Mouse (Mus musculus): ENCODE measurements around the gene Kctd3. TPM values are rescaled to one million over a fixed set of nuclear protein-coding genes. Genes with fewer than 3 reads are reported as not detected.

Gene Kctd3
- total and polyA plus RNA-seq, 2 experiments from 2014 or later = 47.4 to 90.4 TPM

- DNase-seq (ENCODE audit: low spot score) (no peak), ATAC-seq (ENCODE audit: low FRiP score) (no peak)
- Histone ChIP-seq H3K36me3 (ENCODE audit: insufficient read depth, low read length) (no peaks in the 10 kb centered on the region), H3K9ac (replicated peaks; ENCODE audit: low read length, poor library complexity, severe bottlenecking) (no peak overlapping the region), H3K27me3 (ENCODE audit: insufficient read depth, low read length) (no peaks in the 10 kb centered on the region), H3K9me3 (ENCODE audit: low read length) (no peaks in the 10 kb centered on the region), H3K4me3 (ENCODE audit: low read depth, low read length) (no peak overlapping the region), H3K4me1 (ENCODE audit: insufficient read depth, low read length) (no peaks in the 10 kb centered on the region), H3K27ac (ENCODE audit: low read depth, low read length) (no peak overlapping the region), H3K4me2 (ENCODE audit: low read depth, low read length, poor library complexity, severe bottlenecking) (no peak overlapping the region)
- 71% methylated on average over 3 of the region's 3 CpGs for WGBS
- no peak for TF ChIP-seq CTCF (IDR thresholded peaks at IDR 0.05)
Observed at GRCm38 (mm10) chr1:189050122-189050521, 42.5 kb upstream of the Kctd3 start.

GRCm38 (mm10) chr1:189048331-189048730, 40.7 kb upstream of the Kctd3 start:
- Histone ChIP-seq H3K4me3 (ENCODE audit: low read depth, low read length) (no peak overlapping the region), H3K27me3 (ENCODE audit: insufficient read depth, low read length) (no peaks in the 10 kb centered on the region), H3K9ac (replicated peaks; ENCODE audit: low read length, poor library complexity, severe bottlenecking) (no peak overlapping the region), H3K4me2 (ENCODE audit: low read depth, low read length, poor library complexity, severe bottlenecking) (no peak overlapping the region), H3K4me1 (ENCODE audit: insufficient read depth, low read length) (no peaks in the 10 kb centered on the region), H3K9me3 (ENCODE audit: low read length) (no peaks in the 10 kb centered on the region), H3K36me3 (ENCODE audit: insufficient read depth, low read length) (no peaks in the 10 kb centered on the region), H3K27ac (ENCODE audit: low read depth, low read length) (no peak overlapping the region)
- no peak for TF ChIP-seq CTCF (IDR thresholded peaks at IDR 0.05)
- no peak for ATAC-seq (ENCODE audit: low FRiP score)
- DNase-seq (ENCODE audit: low spot score) = no peak
- WGBS = 65% methylated on average over 2 of the region's 2 CpGs

GRCm38 (mm10) chr1:189047918-189048317, 40.3 kb upstream of the Kctd3 start:
- H3K9me3 ChIP-seq (ENCODE audit: low read length) = no peaks in the 10 kb centered on the region
- no peak overlapping the region for H3K27ac ChIP-seq (ENCODE audit: low read depth, low read length)
- WGBS = 70% methylated on average over 3 of the region's 3 CpGs
- DNase-seq (ENCODE audit: low spot score) (no peak), ATAC-seq (ENCODE audit: low FRiP score) (no peak)
- H3K4me1 ChIP-seq (ENCODE audit: insufficient read depth, low read length) = no peaks in the 10 kb centered on the region
- no peak for TF ChIP-seq CTCF (IDR thresholded peaks at IDR 0.05)
- H3K4me3 ChIP-seq (ENCODE audit: low read depth, low read length) = no peak overlapping the region
- no peak overlapping the region for H3K4me2 ChIP-seq (ENCODE audit: low read depth, low read length, poor library complexity, severe bottlenecking)
- H3K27me3 ChIP-seq (ENCODE audit: insufficient read depth, low read length) = no peaks in the 10 kb centered on the region
- no peak overlapping the region for H3K9ac ChIP-seq (replicated peaks; ENCODE audit: low read length, poor library complexity, severe bottlenecking)
- no peaks in the 10 kb centered on the region for H3K36me3 ChIP-seq (ENCODE audit: insufficient read depth, low read length)

DNA sequence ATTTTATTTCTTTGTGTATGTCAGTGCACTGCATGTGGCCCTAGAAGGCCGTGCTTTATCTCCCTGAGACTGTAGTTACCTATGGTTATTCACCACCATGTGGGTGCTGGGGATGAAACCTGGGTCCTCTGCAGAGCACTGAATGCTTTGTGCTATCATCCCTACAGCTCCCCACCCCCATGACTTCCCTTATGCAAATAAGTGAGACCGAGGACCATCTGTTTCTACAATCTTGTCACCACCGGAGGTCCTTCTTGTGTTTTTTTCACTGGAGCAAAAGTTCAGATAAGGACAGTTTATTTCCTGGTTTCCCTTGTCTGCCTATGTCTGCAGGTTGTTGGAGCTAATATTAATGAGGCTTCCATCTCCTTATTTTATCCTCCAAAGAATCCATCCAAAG, 39.2 kb upstream of the Kctd3 start:
- WGBS = 87% methylated on average over 3 of the region's 3 CpGs
- H3K27ac ChIP-seq (ENCODE audit: low read depth, low read length) = no peak overlapping the region
- no peaks in the 10 kb centered on the region for H3K9me3 ChIP-seq (ENCODE audit: low read length)
- no peak for ATAC-seq (ENCODE audit: low FRiP score)
- TF ChIP-seq CTCF (IDR thresholded peaks at IDR 0.05) = no peak
- no peak overlapping the region for H3K4me2 ChIP-seq (ENCODE audit: low read depth, low read length, poor library complexity, severe bottlenecking)
- DNase-seq (ENCODE audit: low spot score) = no peak
- no peaks in the 10 kb centered on the region for H3K36me3 ChIP-seq (ENCODE audit: insufficient read depth, low read length)
- H3K9ac ChIP-seq (replicated peaks; ENCODE audit: low read length, poor library complexity, severe bottlenecking) = no peak overlapping the region
- H3K4me3 ChIP-seq (ENCODE audit: low read depth, low read length) = no peak overlapping the region
- no peaks in the 10 kb centered on the region for H3K4me1 ChIP-seq (ENCODE audit: insufficient read depth, low read length)
- no peaks in the 10 kb centered on the region for H3K27me3 ChIP-seq (ENCODE audit: insufficient read depth, low read length)

GRCm38 (mm10) chr1:189046301-189046700, 38.7 kb upstream of the Kctd3 start:
- ATAC-seq (ENCODE audit: low FRiP score) (no peak), DNase-seq (ENCODE audit: low spot score) (no peak)
- Histone ChIP-seq H3K27me3 (ENCODE audit: insufficient read depth, low read length) (no peaks in the 10 kb centered on the region), H3K9ac (replicated peaks; ENCODE audit: low read length, poor library complexity, severe bottlenecking) (no peak overlapping the region), H3K4me2 (ENCODE audit: low read depth, low read length, poor library complexity, severe bottlenecking) (no peak overlapping the region), H3K9me3 (ENCODE audit: low read length) (no peaks in the 10 kb centered on the region), H3K36me3 (ENCODE audit: insufficient read depth, low read length) (no peaks in the 10 kb centered on the region), H3K27ac (ENCODE audit: low read depth, low read length) (no peak overlapping the region), H3K4me1 (ENCODE audit: insufficient read depth, low read length) (no peaks in the 10 kb centered on the region), H3K4me3 (ENCODE audit: low read depth, low read length) (no peak overlapping the region)
- no peak for TF ChIP-seq CTCF (IDR thresholded peaks at IDR 0.05)
- 86% methylated on average over 3 of the region's 3 CpGs for WGBS

GRCm38 (mm10) chr1:189041261-189041660, 33.6 kb upstream of the Kctd3 start:
- Histone ChIP-seq H3K27ac (ENCODE audit: low read depth, low read length) (no peak overlapping the region), H3K4me1 (ENCODE audit: insufficient read depth, low read length) (no peaks in the 10 kb centered on the region), H3K27me3 (ENCODE audit: insufficient read depth, low read length) (no peaks in the 10 kb centered on the region), H3K4me2 (ENCODE audit: low read depth, low read length, poor library complexity, severe bottlenecking) (no peak overlapping the region), H3K9me3 (ENCODE audit: low read length) (no peaks in the 10 kb centered on the region), H3K4me3 (ENCODE audit: low read depth, low read length) (no peak overlapping the region), H3K36me3 (ENCODE audit: insufficient read depth, low read length) (no peaks in the 10 kb centered on the region), H3K9ac (replicated peaks; ENCODE audit: low read length, poor library complexity, severe bottlenecking) (no peak overlapping the region)
- 89% methylated on average over 12 of the region's 12 CpGs for WGBS
- no peak for ATAC-seq (ENCODE audit: low FRiP score)
- no peak for TF ChIP-seq CTCF (IDR thresholded peaks at IDR 0.05)
- DNase-seq (ENCODE audit: low spot score) = no peak

All from midbrain, postnatal 0 days (tissue).